Mouse (Mus musculus) right cerebral cortex, postnatal 14 days (tissue): Measurements from ENCODE around the gene 1110059E24Rik.
"Not testable (repeated sequence)": the region's sequence is repeated elsewhere in the genome, so short reads cannot be mapped to it uniquely, and the experiment has no call there.

Source experiments
- DNase-seq: peaks from one replicate; pipeline ENCODE4 v3.0.0; 2022

The 1110059E24Rik gene

GRCm38 (mm10) chr19:21624148-21624535, 28.6 kb downstream of the 1110059E24Rik start:
- no peak for DNase-seq

GRCm38 (mm10) chr19:21623410-21624147, 29.2 kb downstream of the 1110059E24Rik start:
- DNase-seq = no peak

GRCm38 (mm10) chr19:21615801-21616200, 37.0 kb downstream of the 1110059E24Rik start:
- no peak for DNase-seq

GRCm38 (mm10) chr19:21611725-21612575, 40.8 kb downstream of the 1110059E24Rik start:
- no peak for DNase-seq

- DNase-seq = no peak
Measured at GRCm38 (mm10) chr19:21611297-21611696, 41.5 kb downstream of the 1110059E24Rik start.

GRCm38 (mm10) chr19:21610240-21610639, 42.5 kb downstream of the 1110059E24Rik start:
- DNase-seq = no peak

- no peak for DNase-seq
Measured at GRCm38 (mm10) chr19:21605294-21605693, 47.5 kb downstream of the 1110059E24Rik start.

- no peak for DNase-seq
Measured at GRCm38 (mm10) chr19:21603836-21604235, 48.9 kb downstream of the 1110059E24Rik start.

- DNase-seq = no peak
Measured at GRCm38 (mm10) chr19:21601541-21602101, 51.2 kb downstream of the 1110059E24Rik start.

- no peak for DNase-seq
Measured at GRCm38 (mm10) chr19:21598659-21599352, 54.0 kb downstream of the 1110059E24Rik start.

- DNase-seq = no peak
Measured at GRCm38 (mm10) chr19:21594676-21595075, 58.1 kb downstream of the 1110059E24Rik start.

- not testable (repeated sequence) for DNase-seq
Measured at GRCm38 (mm10) chr19:21592216-21592615, 60.6 kb downstream of the 1110059E24Rik start.

- no peak for DNase-seq
Measured at GRCm38 (mm10) chr19:21589888-21590287, 62.9 kb downstream of the 1110059E24Rik start.

- no peak for DNase-seq
Measured at GRCm38 (mm10) chr19:21587593-21587992, 65.2 kb downstream of the 1110059E24Rik start.

GRCm38 (mm10) chr19:21586546-21586945, 66.2 kb downstream of the 1110059E24Rik start:
- no peak for DNase-seq

- no peak for DNase-seq
Measured at GRCm38 (mm10) chr19:21585868-21586267, 66.9 kb downstream of the 1110059E24Rik start.

GRCm38 (mm10) chr19:21583986-21584385, 68.8 kb downstream of the 1110059E24Rik start:
- no peak for DNase-seq

- DNase-seq = no peak
Measured at GRCm38 (mm10) chr19:21583523-21583984, 69.2 kb downstream of the 1110059E24Rik start.

- DNase-seq = no peak
Measured at GRCm38 (mm10) chr19:21581404-21581803, 71.4 kb downstream of the 1110059E24Rik start.

- DNase-seq = no peak
Measured at GRCm38 (mm10) chr19:21579896-21580295, 72.9 kb downstream of the 1110059E24Rik start.

GRCm38 (mm10) chr19:21577443-21577842, 75.3 kb downstream of the 1110059E24Rik start:
- no peak for DNase-seq

- no peak for DNase-seq
Measured at GRCm38 (mm10) chr19:21571986-21572385, 80.8 kb downstream of the 1110059E24Rik start.
